Mouse (Mus musculus): ENCODE data around the gene Tmem79.
"Not testable (repeated sequence)": the region's sequence is repeated elsewhere in the genome, so short reads cannot be mapped to it uniquely, and the experiment has no call there.

The Tmem79 gene

GRCm38 (mm10) chr3:88285565-88285895 is 50.4 kb downstream of the Tmem79 start:
- not testable (repeated sequence) for DNase-seq (ENCODE audit: inconsistent ontology term)

DNA sequence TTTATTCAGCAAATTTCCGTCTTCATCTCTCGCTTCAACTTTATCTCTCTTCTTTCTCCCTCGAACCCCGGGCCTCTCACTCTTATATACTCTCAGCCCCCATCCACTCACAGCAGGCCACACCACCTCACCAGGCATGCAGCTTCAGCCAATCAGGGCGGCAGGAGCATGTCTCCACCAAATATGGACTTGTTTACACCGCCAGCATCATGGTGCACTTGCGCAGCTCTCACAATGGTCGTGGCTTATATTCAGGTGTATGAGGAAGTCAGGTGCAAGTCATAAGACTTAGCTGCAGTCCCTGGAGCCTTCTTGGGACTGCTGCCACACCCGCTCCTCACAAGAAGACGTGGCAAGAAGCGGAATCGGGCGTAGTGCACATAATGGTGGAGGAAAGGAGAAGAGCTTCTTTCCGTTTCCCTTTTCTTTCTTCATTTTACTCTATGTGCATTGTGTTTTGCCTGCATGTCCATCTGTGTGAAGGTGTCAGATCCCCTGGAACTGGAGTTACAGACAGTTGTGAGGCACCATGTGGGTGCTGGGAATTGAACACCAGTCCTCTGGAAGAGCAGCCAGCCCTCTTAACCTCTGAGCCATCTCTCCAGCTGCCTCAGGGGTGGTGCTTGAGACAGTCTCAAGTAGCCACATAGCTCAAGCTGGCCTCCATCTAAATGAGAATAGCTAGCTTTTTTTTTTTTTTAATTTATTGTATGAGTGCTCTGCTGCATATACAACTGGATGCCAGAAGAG is 51.0 kb downstream of the Tmem79 start:
- not testable (repeated sequence) for DNase-seq (ENCODE audit: inconsistent ontology term)

- DNase-seq (ENCODE audit: inconsistent ontology term), result not testable (repeated sequence)
Measured at GRCm38 (mm10) chr3:88281141-88281916, 54.6 kb downstream of the Tmem79 start.

DNA sequence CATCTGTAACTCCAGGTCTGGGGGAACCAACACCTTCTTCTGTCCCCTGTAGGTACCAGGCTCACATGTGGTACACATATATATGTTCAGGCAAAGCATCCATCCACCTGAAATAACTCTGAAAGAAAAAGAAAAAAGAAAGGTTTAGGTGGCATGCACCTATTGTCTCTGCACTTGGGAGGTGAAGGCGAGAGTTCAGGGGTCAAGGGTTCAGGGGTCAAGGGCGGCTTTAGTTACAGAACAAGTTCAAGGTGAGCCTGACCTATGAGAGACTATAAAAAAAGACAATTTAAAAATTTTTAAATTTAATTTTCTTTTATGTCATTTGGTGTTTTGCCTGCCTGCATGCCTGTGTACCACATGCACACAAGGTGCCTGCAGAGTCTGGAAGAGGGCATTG is 55.9 kb downstream of the Tmem79 start:
- DNase-seq (ENCODE audit: inconsistent ontology term), result no peak
